Mouse (Mus musculus): Measurements from ENCODE around the gene Gm14819. TPM values are rescaled to one million over a fixed set of nuclear protein-coding genes. Genes with fewer than 3 reads are reported as not detected.
"Not testable (repeated sequence)": the region's sequence is repeated elsewhere in the genome, so short reads cannot be mapped to it uniquely, and the experiment has no call there.

The Gm14819 gene
- not detected in 2 replicates for polyA plus RNA-seq (2016; fragmentation: Nextera tagmentation; extraction: Ambion mirVana)

DNA sequence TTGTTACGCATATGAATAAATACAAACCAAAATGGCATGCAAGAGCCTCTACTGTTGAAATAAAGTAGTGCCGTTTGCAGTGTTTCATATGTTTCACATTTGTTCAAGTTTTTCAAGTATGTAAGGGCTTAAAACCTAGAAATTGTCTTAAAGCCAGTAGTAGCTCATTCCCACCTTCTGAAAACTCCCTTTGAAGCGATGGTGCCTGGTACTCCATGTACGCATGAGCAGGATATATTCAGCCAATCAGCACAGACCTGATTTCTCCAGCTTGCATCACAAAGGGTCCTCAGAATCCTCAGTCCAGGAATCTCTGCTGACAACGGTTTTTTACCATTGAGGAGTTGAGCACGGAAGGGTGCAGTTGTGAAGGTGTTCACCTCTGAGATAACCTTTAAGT is at the start of gene Gm14819:
Gm14819 (plus strand) TSS at position 301 of the 400 bp plus-strand sequence.
- H3K9ac ChIP-seq; H3K9me3 ChIP-seq (replicated peaks); H3K27ac ChIP-seq; H3K36me3 ChIP-seq; H3K4me3 ChIP-seq; H3K4me1 ChIP-seq; H3K4me2 ChIP-seq; H3K27me3 ChIP-seq (replicated peaks); ATAC-seq: not testable (repeated sequence)
- no CpG with 5 or more reads among the region's 6 CpGs for WGBS (ENCODE audit: insufficient replicate concordance)
